Mouse (Mus musculus) stomach, postnatal 0 days (tissue): ENCODE data around the gene Arhgap30.

Experiments
- CTCF ChIP-seq: IDR thresholded peaks from 2 replicates; pipeline ENCODE4 v1.5.1; 2016; ENCODE audit warnings: antibody characterized with exemption, low read depth, mild to moderate bottlenecking, moderate library complexity
- EP300 ChIP-seq: optimal IDR thresholded peaks from 2 replicates; pipeline ENCODE3; 2016; ENCODE audit warnings: antibody characterized with exemption

- TF ChIP-seq CTCF (no peak), EP300 (no peak)
Measured at GRCm38 (mm10) chr1:171439072-171439471, 50.3 kb downstream of the Arhgap30 start.
